Mouse (Mus musculus): Measurements from ENCODE around the gene Tjp1.

DNA sequence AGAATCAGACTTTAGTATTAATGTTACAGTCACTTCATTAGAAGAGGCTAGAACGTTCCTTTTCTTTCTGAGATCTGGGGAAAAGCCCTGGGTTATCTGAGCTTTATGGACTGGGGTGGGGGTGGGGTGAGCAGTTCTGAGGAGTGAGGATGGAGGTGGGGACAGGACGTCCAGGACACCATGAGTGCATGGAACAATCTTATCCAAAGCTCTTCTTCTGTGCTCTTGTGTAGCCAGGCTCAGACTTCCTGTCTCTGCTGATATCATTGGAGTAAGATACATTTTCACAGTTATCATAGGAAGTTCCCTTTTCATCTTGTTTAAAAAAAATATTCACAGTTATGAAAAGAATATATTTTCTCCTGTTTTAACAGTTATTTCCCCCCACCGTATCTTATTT, 55.5 kb downstream of the Tjp1 start:
- TF ChIP-seq POLR2A (IDR thresholded peaks at IDR 0.05; ENCODE audit: low read depth, low read length): no peak
- TF ChIP-seq CTCF (conservative IDR thresholded peaks at IDR 0.05; ENCODE audit: insufficient read depth, insufficient read length, low read depth, low read length): no peak
